Comparison of ENCODE assay signal across 28 mouse cellular contexts in genomic region chr1:190901082-190901481, GRCm38 (mm10). TPM values are rescaled to one million over a fixed set of nuclear protein-coding genes. Genes with fewer than 3 reads are reported as not detected.
DNase-seq lines count a peak whose midpoint lies in the region; ATAC-seq and TF ChIP-seq lines count a peak whose summit lies in the region.
"Had no signal": no experiment of that assay in that cellular context is flagged by ENCODE, and none has a peak within 500 bp of the region (broad histone marks: within the 10 kb centered on the region; RNA-seq: fewer than 3 reads in every experiment).

No protein-coding gene starts in this region.

- no peak overlapping the region for H3K4me3 ChIP-seq in heart, postnatal 0 days (ENCODE audit: low read depth, low read length)
- no peak overlapping the region for H3K4me3 ChIP-seq in lung, postnatal 0 days (ENCODE audit: low read depth, low read length)
- H3K4me3 ChIP-seq in embryonic fibroblast, embryonic 13.5 days (ENCODE audit: insufficient read depth, low read length) = no peak overlapping the region
- H3K4me3 ChIP-seq: embryonic facial prominence, embryonic 12.5 days; embryonic facial prominence, embryonic 15.5 days; erythroblast, embryonic 14.5 days; forebrain, embryonic 10.5 days; forebrain, embryonic 13.5 days; heart, embryonic 12.5 days; heart, embryonic 15.5 days; hindbrain, embryonic 12.5 days; hindbrain, embryonic 15.5 days; intestine, embryonic 15.5 days had no signal

- DNase-seq in heart, postnatal 0 days (ENCODE audit: low spot score) = no peak
- DNase-seq in heart, postnatal 4 days = no peak
- DNase-seq in lung, postnatal 0 days (ENCODE audit: low spot score) = peak; percentile 26
- no peak for DNase-seq in lung, postnatal 25 days (ENCODE audit: low spot score)
- DNase-seq in ovary, postnatal 14 days (ENCODE audit: low spot score) = no peak
- DNase-seq in frontal cortex, postnatal 36 days (ENCODE audit: low spot score in 2 of 2) = no peak
- DNase-seq: adrenal gland, adult 2 months; adrenal gland, postnatal 14 days; B cell, adult 2 months; cerebellum, adult 11 months; cerebellum, adult 2 months; cerebellum, adult 9-11 months; cerebellum, postnatal 25 days; gastrocnemius, postnatal 25 days had no signal

- no peaks in the 10 kb centered on the region; the same call in 1 of the 2 replicates for H3K4me1 ChIP-seq in heart, postnatal 0 days (ENCODE audit: control insufficient read depth, insufficient read depth)
- H3K4me1 ChIP-seq in lung, postnatal 0 days (ENCODE audit: insufficient read depth, low read depth, low read length) = peaks cover 16% of the 10 kb centered on the region
- peaks cover 17% of the 10 kb centered on the region for H3K4me1 ChIP-seq in embryonic fibroblast, embryonic 13.5 days (ENCODE audit: control insufficient read depth, insufficient read depth, low read length)
- H3K4me1 ChIP-seq: embryonic facial prominence, embryonic 12.5 days; embryonic facial prominence, embryonic 15.5 days; forebrain, embryonic 10.5 days; forebrain, embryonic 13.5 days; hindbrain, embryonic 12.5 days; hindbrain, embryonic 15.5 days had no signal

- no peak for TF ChIP-seq CTCF in heart, postnatal 0 days (IDR thresholded peaks at IDR 0.05; ENCODE audit: low read depth)
- no peak for TF ChIP-seq CTCF in lung, postnatal 0 days (IDR thresholded peaks at IDR 0.05)
- TF ChIP-seq CTCF in embryonic fibroblast, embryonic 13.5 days (IDR thresholded peaks at IDR 0.05; ENCODE audit: borderline replicate concordance, insufficient read depth, low read length) = no peak

- no peak overlapping the region for H3K9ac ChIP-seq in heart, postnatal 0 days (replicated peaks; ENCODE audit: low read depth, low read length)
- H3K9ac ChIP-seq in lung, postnatal 0 days (replicated peaks; ENCODE audit: low read depth) = no peak overlapping the region
- H3K9ac ChIP-seq: embryonic facial prominence, embryonic 12.5 days; embryonic facial prominence, embryonic 15.5 days; forebrain, embryonic 13.5 days; heart, embryonic 12.5 days; heart, embryonic 15.5 days; hindbrain, embryonic 12.5 days; hindbrain, embryonic 15.5 days; intestine, embryonic 15.5 days had no signal

- H3K4me2 ChIP-seq in heart, postnatal 0 days (ENCODE audit: low read depth, low read length) = no peak overlapping the region
- no peak overlapping the region for H3K4me2 ChIP-seq in lung, postnatal 0 days (replicated peaks; ENCODE audit: low read depth, low read length)
- H3K4me2 ChIP-seq: embryonic facial prominence, embryonic 12.5 days; embryonic facial prominence, embryonic 15.5 days; forebrain, embryonic 13.5 days; heart, embryonic 12.5 days; heart, embryonic 15.5 days; hindbrain, embryonic 12.5 days; hindbrain, embryonic 15.5 days; intestine, embryonic 15.5 days had no signal

- no peak for TF ChIP-seq EP300 in heart, postnatal 0 days (IDR thresholded peaks at IDR 0.05; ENCODE audit: low read depth)
- TF ChIP-seq EP300 in lung, postnatal 0 days (IDR thresholded peaks at IDR 0.05) = no peak

- H3K27me3 ChIP-seq in heart, postnatal 0 days (ENCODE audit: control insufficient read depth, insufficient read depth, low read length) = no peaks in the 10 kb centered on the region
- H3K27me3 ChIP-seq in lung, postnatal 0 days (replicated peaks; ENCODE audit: insufficient read depth, low read length) = no peaks in the 10 kb centered on the region
- H3K27me3 ChIP-seq: embryonic facial prominence, embryonic 12.5 days; embryonic facial prominence, embryonic 15.5 days; forebrain, embryonic 13.5 days; heart, embryonic 12.5 days; heart, embryonic 15.5 days; hindbrain, embryonic 12.5 days; hindbrain, embryonic 15.5 days; intestine, embryonic 15.5 days had no signal

- H3K27ac ChIP-seq in heart, postnatal 0 days (ENCODE audit: low read depth) = no peak overlapping the region
- peak overlapping the region; percentile 80; the same call in 1 of the 2 replicates for H3K27ac ChIP-seq in lung, postnatal 0 days (ENCODE audit: low read length)
- peak overlapping the region; percentile 68 for H3K27ac ChIP-seq in embryonic fibroblast, embryonic 13.5 days (ENCODE audit: insufficient read depth, low read length)
- H3K27ac ChIP-seq: embryonic facial prominence, embryonic 12.5 days; embryonic facial prominence, embryonic 15.5 days; forebrain, embryonic 10.5 days; forebrain, embryonic 13.5 days; heart, embryonic 15.5 days; hindbrain, embryonic 12.5 days; hindbrain, embryonic 15.5 days; intestine, embryonic 15.5 days had no signal

- H3K9me3 ChIP-seq in heart, postnatal 0 days (replicated peaks; ENCODE audit: control insufficient read depth, low read length) = no peaks in the 10 kb centered on the region
- H3K9me3 ChIP-seq in lung, postnatal 0 days (ENCODE audit: low read length) = no peaks in the 10 kb centered on the region
- H3K9me3 ChIP-seq: embryonic facial prominence, embryonic 12.5 days; embryonic facial prominence, embryonic 15.5 days; forebrain, embryonic 10.5 days; forebrain, embryonic 13.5 days; heart, embryonic 12.5 days; heart, embryonic 15.5 days; hindbrain, embryonic 12.5 days; hindbrain, embryonic 15.5 days; intestine, embryonic 15.5 days had no signal

- ATAC-seq in heart, postnatal 0 days (ENCODE audit: insufficient read depth, low read depth) = 0 out of 2 replicates have a peak, but pooled peaks have one; percentile 14
- no peak for ATAC-seq in lung, postnatal 0 days
- no peak for ATAC-seq in erythroid progenitor cell, adult 5-6 weeks (replicated peaks; ENCODE audit: low FRiP score, poor library complexity, severe bottlenecking)
- ATAC-seq: CD4-positive, CD25-positive, alpha-beta regulatory T cell, adult 4 months; forebrain, embryonic 13.5 days; forebrain, embryonic 16.5 days; intestine, embryonic 15.5 days had no signal

- TF ChIP-seq POLR2A in embryonic fibroblast, embryonic 13.5 days (IDR thresholded peaks at IDR 0.05; ENCODE audit: low read depth, low read length) = no peak

- 49% methylated on average over 2 of the region's 2 CpGs for WGBS in heart, postnatal 0 days
- WGBS in lung, postnatal 0 days = 34% methylated on average over 2 of the region's 2 CpGs

- H3K36me3 ChIP-seq in heart, postnatal 0 days (replicated peaks; ENCODE audit: control insufficient read depth, insufficient read depth, low read length) = peaks cover 29% of the 10 kb centered on the region
- 0 out of 2 replicates have a peak, but pooled peaks cover 4% of the 10 kb centered on the region for H3K36me3 ChIP-seq in lung, postnatal 0 days (ENCODE audit: insufficient read depth, low read length)

RNA-seq across cellular contexts. Expression of gene Rps6kc1, which starts 10.5 kb away (rescaled TPM):
- total RNA-seq in heart, postnatal 0 days (2014; rRNA removed; ENCODE audit: low replicate concordance) = 9.7 and 17.5 TPM in 2 replicates
- polyA plus RNA-seq in heart, postnatal 0 days (2015; fragmentation: Nextera tagmentation; extraction: Ambion mirVana) = 6.7 and 7.3 TPM in 2 replicates
- 10 to 100 TPM; 23.1 to 23.6 TPM for total RNA-seq in heart, postnatal 4 days (2021)
- polyA plus RNA-seq in lung, postnatal 0 days (2015; fragmentation: Nextera tagmentation; extraction: Ambion mirVana) = 8.5 and 9.7 TPM in 2 replicates
- 25.0 and 28.7 TPM in 2 replicates for polyA plus RNA-seq in embryonic fibroblast, embryonic 13.5 days (2011; ENCODE audit: insufficient read length, low read depth, missing spikeins)
- 1.7 and 3.6 TPM in 2 replicates for total RNA-seq in erythroid progenitor cell, adult 5-6 weeks (2015; ENCODE audit: low replicate concordance)
- 3.8 and 5.5 TPM in 2 replicates for total RNA-seq in erythroid progenitor cell, adult 5-6 weeks (2017; ENCODE audit: low replicate concordance)

RNA-seq across cellular contexts. Expression of gene Angel2, which starts 23.8 kb away (rescaled TPM):
- total RNA-seq in heart, postnatal 0 days (2014; rRNA removed; ENCODE audit: low replicate concordance) = 17.4 and 23.8 TPM in 2 replicates
- 25.1 and 26.0 TPM in 2 replicates for polyA plus RNA-seq in heart, postnatal 0 days (2015; fragmentation: Nextera tagmentation; extraction: Ambion mirVana)
- 10 to 100 TPM; 31.1 to 38.1 TPM for total RNA-seq in heart, postnatal 4 days (2021)
- polyA plus RNA-seq in lung, postnatal 0 days (2015; fragmentation: Nextera tagmentation; extraction: Ambion mirVana) = 37.7 and 40.4 TPM in 2 replicates
- 34.8 and 50.1 TPM in 2 replicates for polyA plus RNA-seq in embryonic fibroblast, embryonic 13.5 days (2011; ENCODE audit: insufficient read length, low read depth, missing spikeins)
- 10.5 and 11.5 TPM in 2 replicates for total RNA-seq in erythroid progenitor cell, adult 5-6 weeks (2015; ENCODE audit: low replicate concordance)
- total RNA-seq in erythroid progenitor cell, adult 5-6 weeks (2017; ENCODE audit: low replicate concordance) = 12.9 and 23.6 TPM in 2 replicates
